Mouse (Mus musculus) fat pad, adult 2 months (tissue): ENCODE results near the gene Heatr9.
A peak's percentile ranks its signal among the peaks of the same experiment; 100 is the strongest.

Experiments used
- DNase-seq: peaks from one replicate; pipeline ENCODE4 v3.0.0-alpha.2; 2011; ENCODE audit warnings: low read depth, low spot score; ENCODE audit errors: extremely low read depth

Heatr9 gene

DNA sequence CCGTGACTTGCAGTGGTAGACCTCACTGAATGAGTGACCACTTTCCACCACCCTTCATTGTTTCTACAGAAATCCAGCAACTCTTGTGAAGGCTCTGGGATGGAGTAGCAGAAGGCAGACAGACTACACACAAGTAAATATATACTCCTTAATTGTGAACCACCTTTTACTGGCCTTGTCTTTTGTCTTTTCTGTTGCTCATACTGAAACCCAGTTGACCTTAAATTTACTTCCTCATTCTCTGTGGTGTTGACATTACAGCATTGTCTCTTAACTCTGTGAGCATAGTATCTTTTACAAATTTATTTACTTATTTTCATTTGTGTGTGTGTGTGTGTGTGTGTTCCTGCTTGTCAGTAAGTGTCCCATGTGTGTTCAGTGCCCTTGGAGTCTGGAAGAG lies 11.2 kb upstream of the Heatr9 start:
- DNase-seq = no peak

GRCm38 (mm10) chr11:83530360-83530759 lies 8.4 kb upstream of the Heatr9 start, which contains the start of gene Ccl5:
Gene Ccl5, minus strand, starts transcription at chr11:83530518.
- no peak for DNase-seq

GRCm38 (mm10) chr11:83529024-83529423 lies 7.0 kb upstream of the Heatr9 start:
- no peak for DNase-seq

DNA sequence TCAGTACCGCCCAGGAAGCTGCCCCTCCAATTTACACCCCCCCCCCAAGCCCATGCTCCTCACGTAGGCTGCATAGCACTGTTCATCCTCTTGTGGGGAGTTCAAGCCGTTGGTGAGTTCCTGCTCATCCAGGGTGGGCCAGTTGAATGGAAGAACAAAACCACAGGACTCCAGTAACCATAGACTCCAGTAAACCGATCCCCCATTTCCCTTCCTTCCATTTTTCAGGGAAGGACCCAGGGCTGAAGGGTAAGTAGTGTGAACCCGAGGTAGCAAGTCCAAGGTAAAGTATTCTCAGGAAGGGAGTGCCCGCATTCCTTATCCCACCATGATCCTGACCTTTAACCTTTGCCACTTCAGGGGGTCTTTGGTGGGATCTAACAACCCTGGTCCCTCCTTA lies 3.6 kb downstream of the Heatr9 start:
- no peak for DNase-seq

DNA sequence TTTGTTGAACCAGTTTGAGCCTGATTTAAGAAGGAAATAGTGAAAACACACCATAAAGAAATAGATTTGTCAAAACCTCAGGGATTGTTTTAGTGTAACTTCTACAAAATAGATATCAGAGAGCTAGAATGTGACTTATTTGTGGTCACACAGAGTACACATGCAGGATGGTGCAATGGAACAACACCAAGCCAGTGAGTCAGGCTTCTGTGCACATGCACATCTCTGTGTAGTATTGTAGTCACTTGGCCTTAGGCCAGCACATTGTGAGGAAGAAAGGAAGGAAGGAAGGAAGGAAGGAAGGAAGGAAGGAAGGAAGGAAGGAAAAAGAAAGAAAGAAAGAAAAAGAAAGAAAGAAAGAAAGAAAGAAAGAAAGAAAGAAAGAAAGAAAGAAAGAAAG lies 4.8 kb downstream of the Heatr9 start:
- DNase-seq = no peak

- peak; percentile 28 for DNase-seq
Observed at GRCm38 (mm10) chr11:83509521-83509920, 12.5 kb downstream of the Heatr9 start.

- DNase-seq = no peak
Observed at GRCm38 (mm10) chr11:83504308-83504707, 17.7 kb downstream of the Heatr9 start.

DNA sequence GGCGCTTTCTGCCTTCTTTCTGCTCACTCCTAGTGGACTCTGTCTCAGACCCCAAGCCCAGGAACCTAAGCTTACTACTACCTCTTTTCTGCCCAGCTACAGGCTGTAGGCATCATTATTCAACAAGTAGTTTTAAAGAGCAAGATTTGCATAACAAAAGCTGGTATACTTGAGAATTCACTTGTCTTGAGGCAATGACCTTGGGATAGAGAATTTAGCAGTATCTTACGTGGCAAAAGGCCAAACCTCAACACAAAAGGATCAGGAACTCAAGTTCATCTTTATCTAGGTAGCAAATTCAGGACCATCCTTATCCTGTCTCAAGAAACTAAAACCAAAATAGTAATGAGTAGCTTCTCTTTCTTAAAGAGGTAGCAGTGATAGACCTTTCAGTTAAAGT lies 26.4 kb downstream of the Heatr9 start:
- DNase-seq = no peak

- no peak for DNase-seq
Observed at GRCm38 (mm10) chr11:83491488-83491887, 30.5 kb downstream of the Heatr9 start.

- no peak for DNase-seq
Observed at GRCm38 (mm10) chr11:83473235-83474016, 48.5 kb downstream of the Heatr9 start.

GRCm38 (mm10) chr11:83472324-83473234 lies 49.4 kb downstream of the Heatr9 start, which contains the start of gene Taf15:
Gene Taf15, plus strand, starts transcription at chr11:83473086.
- DNase-seq = peak; percentile 79

GRCm38 (mm10) chr11:83471766-83472165 lies 50.2 kb downstream of the Heatr9 start:
- DNase-seq = no peak

DNA sequence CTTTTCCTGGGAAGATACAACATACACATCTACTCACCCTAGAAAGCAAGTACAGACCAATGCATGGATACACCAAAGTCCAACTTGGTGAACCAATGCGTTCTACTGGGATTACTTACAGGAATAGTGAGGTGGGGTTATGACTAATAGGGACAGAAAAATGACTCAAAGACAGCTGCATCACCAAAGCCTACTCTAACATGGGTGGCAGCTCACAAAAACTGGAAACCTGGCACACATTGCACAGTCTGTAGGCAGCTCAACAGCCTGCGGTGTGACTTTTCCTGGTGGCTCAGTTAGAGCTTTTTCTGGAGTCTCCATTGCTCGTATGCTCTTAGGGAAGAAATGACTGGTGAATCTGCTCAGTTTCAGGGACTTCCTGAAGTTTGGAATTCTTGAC lies 53.2 kb downstream of the Heatr9 start:
- no peak for DNase-seq

DNA sequence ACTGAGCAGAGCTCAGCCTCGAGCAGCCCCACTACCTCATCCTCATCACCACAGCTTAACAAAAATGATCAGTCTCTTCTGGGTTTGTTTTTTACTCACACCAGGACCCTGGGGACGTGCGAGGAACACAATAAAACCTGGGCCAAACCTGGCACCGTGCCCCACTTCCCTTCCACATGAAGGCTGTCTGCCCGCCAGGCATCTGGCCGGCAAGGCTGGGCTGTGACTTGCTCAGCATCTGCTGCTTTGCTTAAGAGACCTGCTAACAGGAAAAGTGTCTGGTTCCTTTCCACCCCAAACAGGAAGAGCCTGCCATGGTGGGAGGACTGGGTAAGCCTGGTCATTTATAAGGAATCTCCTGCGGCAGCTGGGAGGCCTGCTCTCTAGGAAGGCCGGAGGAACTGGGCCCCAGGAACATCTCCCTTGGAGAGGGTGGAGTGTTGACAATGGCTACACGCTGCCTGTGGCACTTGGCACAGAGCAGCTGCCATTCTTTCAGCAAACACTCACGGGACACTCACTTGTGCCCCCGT lies 54.8 kb downstream of the Heatr9 start:
- DNase-seq = no peak

- no peak for DNase-seq
Observed at GRCm38 (mm10) chr11:83465976-83466375, 56.0 kb downstream of the Heatr9 start.

DNA sequence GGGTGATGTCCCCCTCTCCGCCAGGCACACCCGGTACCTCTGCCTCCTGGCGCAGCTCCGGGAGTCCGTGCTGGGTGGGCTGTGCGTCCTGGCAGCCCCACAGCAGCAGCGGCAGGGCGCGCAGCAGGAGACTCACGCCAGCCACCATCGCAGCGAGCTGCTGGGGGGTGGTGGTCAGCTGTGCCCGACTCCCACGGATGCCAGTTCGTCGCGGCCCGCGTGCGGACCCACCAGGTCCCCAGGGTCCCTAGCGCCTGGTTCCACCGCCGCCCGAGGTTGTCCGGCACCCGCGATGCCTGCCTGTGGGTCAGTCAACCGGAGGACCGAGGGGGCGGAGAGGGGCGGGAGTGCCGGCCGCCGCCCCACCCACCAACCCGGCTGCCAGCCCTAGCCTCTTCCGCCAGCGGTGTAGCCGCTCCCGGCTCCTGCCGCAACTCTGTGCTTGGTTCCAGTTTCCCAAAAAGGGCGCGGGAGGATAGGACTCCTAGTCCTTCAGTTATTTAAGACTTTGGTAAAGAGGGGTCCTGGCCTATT lies 59.2 kb downstream of the Heatr9 start, which contains the start of gene Mmp28:
Mmp28 (minus strand) TSS at position 361 of the 534 bp plus-strand sequence.
- DNase-seq = no peak
